Mouse (Mus musculus) heart, embryonic 14.5 days (tissue): ENCODE results near the gene Utf1. TPM values are rescaled to one million over a fixed set of nuclear protein-coding genes. Genes with fewer than 3 reads are reported as not detected.

Experiments used
- ATAC-seq: fragments of 200-750 bp; cut with Nextera tagmentation; 2 replicates; pipeline ENCODE4 v1.8.0; 2017; ENCODE audit warnings: low read depth, moderate TSS enrichment; ENCODE audit not compliant: insufficient number of reproducible peaks, insufficient read depth, low FRiP score
- H3K27ac ChIP-seq, 2 experiments: fragments of 200-500 bp in 1 of 2; fragments of 300-500 bp in 1 of 2; sonication (generic) in 1 of 2; replicated peaks in 1 of 2; 2 replicates each; pipeline ENCODE4 v1.5.1; 2012 to 2014; ENCODE audit warnings: low read depth in 2 of 2, low read length in 2 of 2, control low read depth in 1 of 2, mild to moderate bottlenecking in 1 of 2, mixed read lengths in 1 of 2; ENCODE audit not compliant: control insufficient read depth in 1 of 2, insufficient read depth in 1 of 2
- H3K27me3 ChIP-seq: fragments of 300-500 bp; sonication (generic); 2 replicates; pipeline ENCODE4 v1.6.1; 2014; ENCODE audit warnings: mild to moderate bottlenecking, low read length, control low read depth; ENCODE audit not compliant: control insufficient read depth, insufficient read depth
- H3K36me3 ChIP-seq: fragments of 300-500 bp; sonication (generic); 2 replicates; pipeline ENCODE4 v1.6.1; 2014; ENCODE audit warnings: mild to moderate bottlenecking, control low read depth, low read length, mixed read lengths; ENCODE audit not compliant: control insufficient read depth, insufficient read depth
- H3K4me1 ChIP-seq, 2 experiments: fragments of 200-500 bp in 1 of 2; fragments of 300-500 bp in 1 of 2; sonication (generic) in 1 of 2; 2 replicates each; pipeline ENCODE4 v1.6.1; 2012 to 2014; ENCODE audit warnings: low read length in 2 of 2, control low read depth in 1 of 2, mixed read lengths in 1 of 2; ENCODE audit not compliant: control insufficient read depth in 2 of 2, insufficient read depth in 2 of 2
- H3K4me2 ChIP-seq: fragments of 300-500 bp; sonication (generic); 2 replicates; pipeline ENCODE4 v1.6.1; 2014; ENCODE audit warnings: mild to moderate bottlenecking, low read length
- H3K4me3 ChIP-seq, 2 experiments: fragments of 200-500 bp in 1 of 2; fragments of 300-500 bp in 1 of 2; sonication (generic) in 1 of 2; 2 replicates each; pipeline ENCODE4 v1.5.1; 2012 to 2014; ENCODE audit warnings: low read length in 2 of 2, mild to moderate bottlenecking in 2 of 2, control low read depth in 1 of 2, low read depth in 1 of 2, moderate library complexity in 1 of 2; ENCODE audit not compliant: control insufficient read depth in 1 of 2, insufficient read depth in 1 of 2
- H3K9ac ChIP-seq: fragments of 300-500 bp; sonication (generic); 2 replicates; pipeline ENCODE4 v1.6.1; 2014; ENCODE audit warnings: mild to moderate bottlenecking, low read length
- H3K9me3 ChIP-seq: fragments of 300-500 bp; sonication (generic); 2 replicates; pipeline ENCODE4 v1.6.1; 2016; ENCODE audit warnings: low read length, control low read depth; ENCODE audit not compliant: control insufficient read depth
- WGBS: fragments of 180-500 bp; shearing (Covaris S2); extraction: QIAGEN DNeasy Blood & Tissue Kit; methylation state at CpG from one replicate; pipeline ENCODE4 v1.1.7; 2014; 5-methylcytosine and 5-hydroxymethylcytosine counted together
- polyA plus RNA-seq: library from polyadenylated mRNA; unstranded; fragments of >200 nt; fragmentation: Nextera tagmentation; extraction: Ambion mirVana; gene quantifications from 2 replicates; pipeline ENCODE4 v1.2.1, GENCODE M21; 2014

Gene Utf1
- polyA plus RNA-seq, 1 experiment from 2014 or later: not detected

DNA sequence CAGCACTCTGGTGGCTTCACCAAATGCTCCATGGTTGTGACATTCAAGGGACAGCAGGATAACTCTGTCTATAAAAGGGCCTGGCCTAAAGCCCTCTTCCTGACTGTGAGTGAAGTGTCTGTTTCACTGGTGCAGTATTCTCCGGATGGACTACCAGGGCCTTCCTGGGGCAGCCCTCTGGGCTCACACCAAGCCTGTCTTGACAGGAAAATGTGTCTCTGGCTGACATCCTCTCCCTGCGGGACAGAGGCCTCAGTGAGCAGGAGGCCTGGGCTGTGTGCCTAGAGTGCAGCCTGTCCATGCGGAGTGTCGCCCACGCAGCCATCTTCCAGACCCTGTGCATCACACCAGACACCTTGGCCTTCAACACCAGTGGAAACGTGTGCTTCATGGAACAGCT lies 42.7 kb upstream of the Utf1 start:
- H3K4me3 ChIP-seq: no peak overlapping the region
- H3K27ac ChIP-seq: no peak overlapping the region
- H3K4me1 ChIP-seq: no peaks in the 10 kb centered on the region
- H3K36me3 ChIP-seq: no peaks in the 10 kb centered on the region
- H3K27me3 ChIP-seq: peaks cover 43% of the 10 kb centered on the region
- no peaks in the 10 kb centered on the region for H3K9me3 ChIP-seq
- 77% methylated on average over 6 of the region's 6 CpGs for WGBS
- H3K4me2 ChIP-seq: no peak overlapping the region
- H3K9ac ChIP-seq: no peak overlapping the region
- ATAC-seq: no peak

DNA sequence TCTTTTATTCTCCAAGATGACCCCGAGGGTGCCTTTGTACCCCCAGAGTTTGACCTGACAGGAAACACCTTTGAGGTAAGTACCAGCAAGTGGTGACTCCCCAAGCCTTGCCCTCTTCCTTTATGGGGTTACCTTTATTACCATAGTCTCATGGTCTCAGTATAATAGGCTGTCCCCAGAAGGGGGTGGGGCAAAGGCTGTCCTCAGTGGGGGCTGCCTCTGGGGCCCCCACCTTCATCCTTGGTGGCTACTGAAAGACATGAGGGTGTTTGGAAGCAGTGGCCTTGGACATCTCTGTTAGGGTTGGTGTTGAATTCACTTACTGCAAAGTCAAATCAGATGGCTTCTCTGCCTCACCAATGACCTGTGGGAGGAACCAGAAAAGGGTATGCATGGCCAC lies 41.6 kb upstream of the Utf1 start:
- H3K9ac ChIP-seq: no peak overlapping the region
- no peak overlapping the region for H3K4me2 ChIP-seq
- no peaks in the 10 kb centered on the region for H3K9me3 ChIP-seq
- 38% methylated on average over 1 of the region's 1 CpGs for WGBS
- H3K36me3 ChIP-seq: no peaks in the 10 kb centered on the region
- no peak for ATAC-seq
- peaks cover 32% of the 10 kb centered on the region for H3K27me3 ChIP-seq
- H3K27ac ChIP-seq: no peak overlapping the region
- H3K4me3 ChIP-seq: no peak overlapping the region
- H3K4me1 ChIP-seq: no peaks in the 10 kb centered on the region

DNA sequence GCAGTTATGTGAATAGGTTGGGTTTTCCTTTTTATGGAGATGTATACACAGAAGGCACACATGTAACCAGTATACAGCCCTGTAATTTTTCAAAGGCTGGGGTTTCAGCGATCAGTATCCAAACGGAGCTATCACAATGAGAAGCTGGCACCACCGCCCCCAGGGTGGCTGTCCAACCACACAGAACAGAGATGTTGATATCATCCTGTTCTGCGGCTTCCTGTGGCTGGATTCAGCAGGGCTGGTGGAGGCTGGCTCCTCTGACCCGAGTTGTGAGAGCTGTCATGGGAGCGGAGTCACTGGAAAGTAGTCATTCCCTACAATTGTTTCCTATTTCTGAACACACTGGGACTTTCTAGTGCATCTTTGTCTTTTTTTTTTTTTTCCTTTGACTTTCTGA lies 38.3 kb upstream of the Utf1 start:
- Histone ChIP-seq H3K27me3 (peaks cover 28% of the 10 kb centered on the region), H3K4me1 (no peaks in the 10 kb centered on the region; a peak in 1 of 4 replicates), H3K9me3 (no peaks in the 10 kb centered on the region), H3K4me3 (no peak overlapping the region), H3K4me2 (0 out of 2 replicates have a peak overlapping the region, but pooled peaks have one; percentile 7), H3K9ac (no peak overlapping the region), H3K27ac (no peak overlapping the region), H3K36me3 (no peaks in the 10 kb centered on the region)
- no peak for ATAC-seq
- WGBS: 20% methylated on average over 6 of the region's 6 CpGs

DNA sequence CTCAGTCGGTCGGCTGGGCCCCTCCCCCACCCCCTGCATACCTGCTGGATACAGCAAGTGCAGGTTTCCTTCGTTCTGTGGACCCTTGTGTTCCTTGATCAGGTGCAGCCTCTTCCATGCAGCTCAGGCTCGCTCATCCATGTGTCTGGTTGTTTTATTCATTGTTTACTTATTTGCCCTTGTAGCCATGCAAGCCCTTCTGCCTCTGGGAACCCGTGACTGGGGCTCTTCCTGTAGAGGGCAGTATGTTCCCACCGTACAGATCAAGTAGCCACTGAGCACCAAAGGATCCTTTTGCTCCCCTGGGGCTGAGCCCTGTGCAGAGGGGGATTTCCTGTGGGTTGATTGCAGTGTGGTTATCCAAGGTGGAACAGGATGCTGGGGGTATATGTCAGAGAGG lies 37.9 kb upstream of the Utf1 start:
- Histone ChIP-seq H3K4me3 (no peak overlapping the region), H3K9ac (no peak overlapping the region), H3K27ac (no peak overlapping the region), H3K9me3 (no peaks in the 10 kb centered on the region), H3K4me1 (no peaks in the 10 kb centered on the region; a peak in 1 of 4 replicates), H3K36me3 (no peaks in the 10 kb centered on the region), H3K27me3 (peaks cover 28% of the 10 kb centered on the region), H3K4me2 (0 out of 2 replicates have a peak overlapping the region, but pooled peaks have one; percentile 7)
- ATAC-seq: no peak
- WGBS: 6% methylated on average over 6 of the region's 6 CpGs

DNA sequence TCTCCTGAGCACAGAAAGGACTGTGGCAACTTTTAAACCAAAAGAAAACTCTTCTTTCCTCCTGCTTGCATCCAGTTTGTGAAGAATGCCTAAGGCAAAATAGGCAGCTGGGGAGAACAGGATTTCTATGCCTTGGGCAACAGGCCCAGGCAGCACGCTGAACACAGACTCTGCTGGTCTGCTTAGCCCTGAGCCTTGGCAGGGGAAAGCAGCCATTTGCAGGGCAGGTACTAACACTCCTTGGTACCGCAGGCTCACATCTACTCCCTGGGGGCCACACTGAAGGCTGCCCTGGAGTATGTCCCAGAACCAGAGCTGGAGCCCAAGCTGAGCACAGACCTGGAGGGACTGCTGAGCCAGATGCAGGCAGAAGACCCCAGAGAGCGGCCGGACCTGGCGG lies 35.4 kb upstream of the Utf1 start:
- Histone ChIP-seq H3K4me2 (no peak overlapping the region), H3K9ac (no peak overlapping the region), H3K27ac (no peak overlapping the region), H3K4me3 (no peak overlapping the region), H3K4me1 (no peaks in the 10 kb centered on the region; a peak in 1 of 4 replicates), H3K27me3 (peaks cover 29% of the 10 kb centered on the region), H3K36me3 (no peaks in the 10 kb centered on the region), H3K9me3 (no peaks in the 10 kb centered on the region)
- 69% methylated on average over 5 of the region's 5 CpGs for WGBS
- no peak for ATAC-seq

DNA sequence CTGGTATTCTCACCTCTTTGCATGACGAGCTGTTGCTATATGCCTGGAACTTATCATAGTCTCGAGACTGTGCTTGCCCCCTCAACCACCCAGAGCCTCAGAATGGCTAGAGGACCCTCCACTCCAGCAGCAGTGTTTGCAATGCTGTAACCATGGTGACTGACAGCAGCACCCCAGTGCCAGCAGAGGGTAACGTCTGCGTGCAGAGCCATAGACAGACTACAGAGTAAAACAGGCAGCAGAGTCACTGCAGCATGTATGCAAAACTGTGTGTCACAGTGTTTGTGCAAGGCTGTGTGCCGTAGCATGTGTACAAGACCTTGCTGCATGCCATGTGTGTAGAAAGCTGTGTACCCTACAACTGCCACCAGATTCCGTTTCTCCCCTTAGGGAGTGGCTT lies 34.1 kb upstream of the Utf1 start:
- Histone ChIP-seq H3K4me2 (no peak overlapping the region), H3K4me3 (no peak overlapping the region), H3K27ac (no peak overlapping the region), H3K27me3 (peaks cover 35% of the 10 kb centered on the region), H3K9ac (no peak overlapping the region), H3K4me1 (peaks cover 0 to 4% of the 10 kb centered on the region in 2 experiments; a peak in 1 of 4 replicates), H3K9me3 (no peaks in the 10 kb centered on the region), H3K36me3 (no peaks in the 10 kb centered on the region)
- no peak for ATAC-seq
- WGBS: 31% methylated on average over 6 of the region's 6 CpGs

DNA sequence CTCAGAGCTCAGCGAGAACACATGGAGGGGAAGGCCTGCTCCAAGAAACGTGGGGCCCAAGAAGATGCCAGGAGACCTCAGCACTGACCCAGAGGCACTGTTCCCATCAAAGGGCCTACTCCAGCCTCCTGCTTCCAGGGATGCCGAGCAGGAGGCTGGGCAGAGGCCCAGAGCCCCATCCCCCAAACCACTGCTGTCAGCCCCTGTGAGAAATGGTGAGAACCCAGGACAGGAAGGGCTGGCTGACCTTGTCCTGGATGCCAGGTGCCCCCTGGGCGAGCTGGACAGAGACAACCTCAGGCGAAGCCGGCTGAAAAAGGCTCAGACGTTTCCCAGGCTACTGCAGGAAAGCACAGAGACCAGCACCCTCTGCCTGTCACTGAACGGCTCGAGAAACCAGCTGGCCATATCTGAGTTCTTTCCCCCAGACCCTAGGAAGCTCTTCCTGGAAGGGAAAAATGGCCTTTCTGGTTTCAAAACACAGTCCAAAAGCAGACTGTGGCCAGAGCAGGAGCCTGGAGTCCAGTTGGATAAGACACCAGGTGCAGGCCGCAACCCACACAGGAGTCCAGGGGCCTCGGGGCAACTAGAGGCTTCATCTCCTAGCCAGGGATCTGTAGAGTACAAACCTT lies 33.3 kb upstream of the Utf1 start:
- WGBS: 51% methylated on average over 11 of the region's 11 CpGs
- Histone ChIP-seq H3K4me1 (peaks cover 0 to 6% of the 10 kb centered on the region in 2 experiments; a peak in 1 of 4 replicates), H3K27me3 (peaks cover 36% of the 10 kb centered on the region), H3K4me2 (no peak overlapping the region), H3K4me3 (no peak overlapping the region), H3K36me3 (no peaks in the 10 kb centered on the region), H3K27ac (no peak overlapping the region), H3K9ac (no peak overlapping the region), H3K9me3 (no peaks in the 10 kb centered on the region)
- no peak for ATAC-seq
